Mouse (Mus musculus) liver, embryonic 14.5 days (tissue): Measurements from ENCODE around the gene Hipk1. TPM values are rescaled to one million over a fixed set of nuclear protein-coding genes. Genes with fewer than 3 reads are reported as not detected.
"Not testable (repeated sequence)": the region's sequence is repeated elsewhere in the genome, so short reads cannot be mapped to it uniquely, and the experiment has no call there.

Experiments
- ATAC-seq: fragments of 200-750 bp; cut with Nextera tagmentation; 2 replicates; pipeline ENCODE4 v1.8.0; 2017; ENCODE audit warnings: moderate number of reproducible peaks, mild to moderate bottlenecking, moderate library complexity; ENCODE audit not compliant: insufficient read depth
- DNase-seq, 3 experiments: peaks; one replicate each; pipeline ENCODE4 v3.0.0-alpha.2; 2012 to 2013; ENCODE audit warnings: low read depth in 3 of 3, low spot score in 3 of 3
- H3K27ac ChIP-seq: fragments of 300-500 bp; sonication (generic); 2 replicates; pipeline ENCODE4 v1.5.1; 2014; ENCODE audit warnings: moderate library complexity, mild to moderate bottlenecking, control low read depth, inconsistent platforms
- H3K27me3 ChIP-seq: fragments of 300-500 bp; sonication (generic); 2 replicates; pipeline ENCODE4 v1.6.1; 2014; ENCODE audit warnings: mild to moderate bottlenecking, low read length, moderate library complexity; ENCODE audit not compliant: control insufficient read depth, insufficient read depth
- H3K36me3 ChIP-seq: fragments of 300-500 bp; sonication (generic); replicated peaks from 2 replicates; pipeline ENCODE4 v1.6.1; 2014; ENCODE audit warnings: low read depth; ENCODE audit not compliant: control insufficient read depth, insufficient read depth
- H3K4me1 ChIP-seq, 2 experiments: fragments of 200-500 bp in 1 of 2; fragments of 300-500 bp in 1 of 2; sonication (generic) in 1 of 2; replicated peaks; 2 replicates each; pipeline ENCODE4 v1.6.1; 2012 to 2014; ENCODE audit warnings: antibody characterized with exemption in 1 of 2, inconsistent platforms in 1 of 2, low read length in 1 of 2; ENCODE audit not compliant: control insufficient read depth in 2 of 2, insufficient read depth in 2 of 2
- H3K4me2 ChIP-seq: fragments of 300-500 bp; sonication (generic); 2 replicates; pipeline ENCODE4 v1.6.1; 2014; ENCODE audit warnings: low read depth, mild to moderate bottlenecking, control low read depth, moderate library complexity
- H3K4me3 ChIP-seq, 2 experiments: fragments of 200-500 bp in 1 of 2; fragments of 300-500 bp in 1 of 2; sonication (generic) in 1 of 2; 2 replicates each; pipeline ENCODE4 v1.5.1; 2012 to 2014; ENCODE audit warnings: low read depth in 2 of 2, low read length in 2 of 2, mild to moderate bottlenecking in 2 of 2, control low read depth in 1 of 2, inconsistent platforms in 1 of 2, moderate library complexity in 1 of 2; ENCODE audit not compliant: insufficient read depth in 1 of 2
- H3K9ac ChIP-seq: fragments of 300-500 bp; sonication (generic); replicated peaks from 2 replicates; pipeline ENCODE4 v1.6.1; 2014; ENCODE audit warnings: mild to moderate bottlenecking, control low read depth, moderate library complexity
- H3K9me3 ChIP-seq: fragments of 300-500 bp; sonication (generic); 2 replicates; pipeline ENCODE4 v1.6.1; 2016; ENCODE audit warnings: low read length, mixed read lengths; ENCODE audit not compliant: control insufficient read depth
- CTCF ChIP-seq: IDR thresholded peaks from 2 replicates; pipeline ENCODE4 v1.5.1; 2016; ENCODE audit warnings: antibody characterized with exemption, low read depth, control low read depth
- EP300 ChIP-seq: IDR thresholded peaks from 2 replicates; pipeline ENCODE4 v1.6.1; 2016; ENCODE audit warnings: antibody characterized with exemption, low read depth
- WGBS: fragments of 180-500 bp; shearing (Covaris S2); extraction: QIAGEN DNeasy Blood & Tissue Kit; methylation state at CpG from one replicate; pipeline ENCODE4 v1.1.7; 2014; ENCODE audit not compliant: insufficient replicate concordance; 5-methylcytosine and 5-hydroxymethylcytosine counted together
- polyA plus RNA-seq, 2 experiments: library from polyadenylated mRNA; depleted of rRNA in 1 of 2; stranded (reverse) in 1 of 2; unstranded in 1 of 2; fragments of >200 nt; fragmentation: Nextera tagmentation in 1 of 2; extraction: Ambion mirVana in 1 of 2; gene quantifications; 2 replicates each; pipeline versions ENCODE4 v1.2.1 to v1.2.3; 2012 to 2014

Gene Hipk1
- 22.4 and 22.7 TPM in 2 replicates for polyA plus RNA-seq (2012; rRNA removed)
- polyA plus RNA-seq (2014; fragmentation: Nextera tagmentation; extraction: Ambion mirVana), result 17.1 and 18.9 TPM in 2 replicates

DNA sequence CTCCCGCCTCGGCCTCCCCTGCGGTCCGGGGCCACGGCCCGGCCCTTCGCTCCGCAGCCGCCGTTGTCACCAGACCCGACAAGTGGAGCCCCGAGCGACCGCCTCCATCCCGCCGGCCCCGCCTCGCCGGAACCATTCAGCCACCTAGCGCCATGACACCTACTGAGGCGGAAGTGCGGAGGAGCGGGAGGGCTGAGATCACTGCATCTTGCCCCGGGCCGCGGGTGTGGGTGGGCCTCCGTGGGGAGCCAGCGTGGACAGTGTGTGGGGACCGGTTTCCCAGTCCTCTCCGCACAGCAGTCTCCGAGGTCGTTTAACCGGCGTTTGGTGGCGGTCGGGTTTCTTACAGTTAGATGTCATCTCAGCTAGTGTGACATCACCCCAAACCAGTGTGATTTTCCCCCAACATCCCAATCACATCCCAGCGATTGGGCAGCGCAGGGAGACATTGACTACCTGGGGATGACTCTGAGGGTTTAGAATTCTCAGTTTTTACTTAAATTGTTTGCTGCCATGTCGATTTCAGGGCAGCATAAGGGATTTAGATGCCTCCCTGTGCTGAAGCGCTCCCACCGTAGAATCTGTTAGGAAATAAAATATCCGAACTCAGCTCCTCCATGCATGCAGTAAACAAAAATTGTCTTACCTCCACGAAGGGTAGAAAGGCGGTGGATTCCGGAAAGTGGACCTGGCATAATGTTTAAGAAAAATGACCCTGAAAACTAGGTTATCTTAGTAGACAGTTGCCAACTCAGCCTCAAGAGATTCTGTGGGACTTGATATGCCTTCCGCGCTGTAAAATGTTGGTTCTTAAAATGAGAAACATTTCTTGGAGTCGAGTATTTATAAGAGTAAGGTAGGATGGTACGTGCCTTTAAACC is at the start of gene Hipk1:
TSS of gene Hipk1 (minus strand) at position 334 of the 881 bp plus-strand sequence.
- TF ChIP-seq EP300 (peak; percentile 50), CTCF (no peak; the same call in 1 of the 2 replicates)

DNA sequence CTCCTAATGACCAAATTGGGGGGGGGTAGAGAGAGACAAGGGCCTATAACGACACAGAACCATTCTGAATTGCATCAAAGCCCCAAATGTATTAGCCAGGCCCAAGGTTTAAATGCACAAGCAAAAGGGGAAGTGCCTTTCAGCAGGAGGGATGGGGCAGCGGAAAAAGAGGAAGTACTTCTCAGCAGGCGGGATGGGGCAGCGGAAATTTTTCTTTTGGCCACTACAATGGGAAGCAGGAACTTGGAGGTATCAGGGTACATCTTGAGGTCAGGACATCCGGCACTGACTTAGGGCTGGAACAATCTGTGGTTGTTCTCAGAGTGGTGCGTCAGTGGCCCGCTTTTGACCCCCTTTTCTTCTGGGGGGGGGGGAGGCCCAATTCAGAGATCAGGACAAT is 49.6 kb upstream of the Hipk1 start:
- not testable (repeated sequence) for ATAC-seq, DNase-seq, H3K9me3 ChIP-seq, H3K36me3 ChIP-seq, H3K9ac ChIP-seq, H3K4me3 ChIP-seq, H3K27me3 ChIP-seq, H3K27ac ChIP-seq, H3K4me1 ChIP-seq, H3K4me2 ChIP-seq
- 60% methylated on average over 7 of the region's 7 CpGs for WGBS

More for the DNA sequence above, at the start of gene Hipk1:
- peak within 1 kb of the TSS; percentile 82 to 90 for H3K4me3 ChIP-seq
- H3K9me3 ChIP-seq, result no peaks in the 10 kb centered on the region
- peaks cover 2% of the 10 kb centered on the region; the same call in 1 of the 2 replicates for H3K36me3 ChIP-seq
- WGBS, result 6% methylated on average over 49 of the region's 49 CpGs
- H3K4me2 ChIP-seq, result peak within 1 kb of the TSS; percentile 89
- peak; percentile 85 to 86 (median 86) for DNase-seq
- peak within 1 kb of the TSS; percentile 95 for H3K27ac ChIP-seq
- H3K4me1 ChIP-seq, result peaks cover 42 to 54% of the 10 kb centered on the region in 2 experiments
- H3K9ac ChIP-seq, result peak within 1 kb of the TSS; percentile 96
- ATAC-seq, result peak; percentile 93
- no peaks in the 10 kb centered on the region for H3K27me3 ChIP-seq

DNA sequence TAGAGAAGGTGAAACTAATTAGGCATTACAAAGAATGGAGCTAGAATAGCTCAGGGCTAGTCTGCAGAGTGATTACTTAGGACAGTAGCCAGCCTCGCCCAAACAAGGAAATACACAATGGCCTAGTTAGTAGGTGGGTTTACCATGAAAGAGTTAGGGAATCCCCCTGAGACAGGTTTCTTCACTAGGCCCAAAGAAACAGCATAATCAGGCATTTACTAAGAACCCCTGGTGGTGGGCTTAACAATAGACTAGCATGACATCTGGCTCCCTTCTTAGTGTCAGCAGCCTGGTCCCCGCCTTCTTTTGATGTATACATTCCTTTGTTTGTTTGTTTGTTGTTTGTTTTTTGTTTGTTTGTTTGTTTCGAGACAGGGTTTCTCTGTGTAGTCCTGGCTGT is 48.8 kb upstream of the Hipk1 start:
- H3K36me3 ChIP-seq, H3K9me3 ChIP-seq, H3K9ac ChIP-seq, DNase-seq, H3K27me3 ChIP-seq, H3K4me1 ChIP-seq, H3K27ac ChIP-seq, H3K4me3 ChIP-seq, ATAC-seq, H3K4me2 ChIP-seq: not testable (repeated sequence)
- WGBS, result 70% methylated on average over 3 of the region's 3 CpGs

DNA sequence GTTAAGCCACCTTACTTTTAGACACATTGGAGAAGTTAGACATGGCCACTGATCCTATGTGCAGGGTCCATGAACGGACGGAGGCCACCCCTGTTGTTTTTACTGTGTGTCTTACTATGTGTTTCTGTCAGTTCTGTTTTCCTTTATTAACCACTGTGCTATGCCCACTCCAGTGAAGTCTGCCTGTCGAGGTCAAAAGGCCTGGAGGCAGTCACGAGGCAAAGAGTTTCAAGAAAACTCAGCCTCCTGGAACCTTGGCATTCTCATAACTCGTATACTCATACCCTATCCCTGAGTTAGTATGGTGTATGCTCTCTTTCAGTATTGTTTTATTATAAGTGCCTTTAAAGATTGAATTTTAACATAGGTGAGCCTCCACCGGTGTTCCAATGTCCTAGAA is 48.3 kb upstream of the Hipk1 start:
- 81% methylated on average over 6 of the region's 6 CpGs for WGBS
- no peak overlapping the region for H3K4me2 ChIP-seq
- H3K4me1 ChIP-seq, result no peaks in the 10 kb centered on the region
- H3K9ac ChIP-seq, result no peak overlapping the region
- H3K9me3 ChIP-seq, result no peaks in the 10 kb centered on the region
- H3K27ac ChIP-seq, result no peak overlapping the region
- H3K4me3 ChIP-seq, result no peak overlapping the region
- TF ChIP-seq CTCF (no peak), EP300 (no peak)
- no peaks in the 10 kb centered on the region for H3K27me3 ChIP-seq
- ATAC-seq (no peak), DNase-seq (no peak)
- no peaks in the 10 kb centered on the region for H3K36me3 ChIP-seq

DNA sequence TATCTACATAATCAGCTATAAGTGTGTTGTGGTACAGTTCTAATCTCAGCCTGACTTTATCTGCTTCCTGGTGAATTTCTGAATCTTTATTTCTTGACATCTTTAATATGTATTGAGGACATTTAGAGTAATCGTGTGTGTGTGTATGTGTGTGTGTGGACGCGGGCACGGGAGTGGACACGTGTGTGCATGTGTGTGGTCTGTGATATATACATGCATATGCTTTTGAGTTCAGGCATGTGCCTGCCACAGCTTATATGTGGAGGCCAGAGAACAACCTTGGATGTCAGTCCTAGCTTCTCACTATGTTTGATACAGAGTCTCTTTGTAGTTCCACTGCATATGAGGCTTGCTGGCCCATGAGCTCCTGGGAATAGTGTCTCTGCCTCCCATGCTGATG is 45.1 kb upstream of the Hipk1 start:
- no peaks in the 10 kb centered on the region for H3K9me3 ChIP-seq
- H3K27me3 ChIP-seq, result no peaks in the 10 kb centered on the region
- 92% methylated on average over 5 of the region's 5 CpGs for WGBS
- no peak for TF ChIP-seq EP300
- no peak for TF ChIP-seq CTCF
- DNase-seq (no peak), ATAC-seq (no peak)
- peaks cover 9 to 13% of the 10 kb centered on the region in 2 experiments for H3K4me1 ChIP-seq
- no peak overlapping the region for H3K9ac ChIP-seq
- no peaks in the 10 kb centered on the region for H3K36me3 ChIP-seq
- H3K27ac ChIP-seq, result no peak overlapping the region
- no peak overlapping the region for H3K4me2 ChIP-seq
- H3K4me3 ChIP-seq, result no peak overlapping the region
